Mouse (Mus musculus): Measurements from ENCODE around the gene Vps13c. TPM values are rescaled to one million over a fixed set of nuclear protein-coding genes. Genes with fewer than 3 reads are reported as not detected.

Gene Vps13c
- polyA plus RNA-seq, 1 experiment: 5.4 TPM

DNA sequence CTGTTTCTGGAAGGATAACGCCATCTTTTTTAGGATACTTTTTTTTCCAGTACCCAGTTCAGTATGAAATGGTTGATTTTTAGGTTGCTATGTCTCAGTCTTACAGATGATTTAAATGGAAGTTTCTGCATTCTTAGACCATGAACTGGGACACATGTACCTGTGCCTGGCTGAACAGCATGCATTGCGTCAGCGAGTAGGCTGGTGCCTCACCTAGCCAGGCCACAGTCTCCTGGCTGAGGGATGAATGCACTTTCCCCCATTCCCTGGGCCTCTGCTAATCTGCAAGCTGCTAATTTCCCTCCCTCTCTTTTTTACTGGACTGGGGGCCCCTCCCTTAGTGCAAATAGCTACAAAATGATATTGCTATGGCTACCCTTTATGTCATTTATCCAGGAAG is 9.7 kb downstream of the Vps13c start:
- no peak for TF ChIP-seq GATA1 (IDR thresholded peaks at IDR 0.05; ENCODE audit: low read length)

DNA sequence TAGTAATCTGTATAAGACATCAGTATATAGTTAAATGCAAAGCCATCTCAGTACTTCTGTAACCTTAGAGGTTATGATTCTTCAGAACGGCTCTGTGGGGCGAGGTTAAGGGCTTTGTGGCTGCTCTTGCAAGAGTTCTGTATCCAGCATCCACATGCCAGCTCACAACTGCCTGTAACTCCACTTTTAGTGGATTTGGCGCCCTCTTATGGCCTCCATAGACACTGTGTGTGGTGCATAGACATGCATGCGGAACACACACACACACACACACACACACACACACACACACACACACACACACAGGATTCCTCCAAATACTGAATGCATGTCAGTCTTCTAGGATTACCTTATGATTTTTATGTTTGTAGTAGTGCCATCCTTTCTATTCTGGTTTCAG is 11.0 kb downstream of the Vps13c start:
- no peak for TF ChIP-seq GATA1 (IDR thresholded peaks at IDR 0.05; ENCODE audit: low read length)

DNA sequence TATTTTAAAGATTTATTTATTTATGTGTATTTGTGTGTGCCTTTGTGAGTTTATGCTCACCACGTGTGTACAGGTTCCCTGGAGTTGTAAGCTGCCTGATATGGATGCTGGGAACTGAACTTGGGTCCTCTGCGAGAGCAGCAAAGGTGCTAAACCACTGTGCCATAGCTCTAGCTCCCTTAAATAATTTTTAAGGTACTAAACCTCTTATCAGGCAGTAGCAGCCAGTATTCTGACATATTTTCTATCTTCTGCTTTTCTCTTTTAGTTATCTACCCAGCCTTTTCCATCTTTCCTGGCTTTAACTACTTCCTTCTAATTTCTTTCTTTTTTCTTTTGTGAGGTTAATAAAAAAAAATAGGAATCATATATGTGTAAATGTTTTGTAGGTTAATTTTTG is 20.1 kb downstream of the Vps13c start:
- TF ChIP-seq GATA1 (IDR thresholded peaks at IDR 0.05; ENCODE audit: low read length): peak; percentile 36

DNA sequence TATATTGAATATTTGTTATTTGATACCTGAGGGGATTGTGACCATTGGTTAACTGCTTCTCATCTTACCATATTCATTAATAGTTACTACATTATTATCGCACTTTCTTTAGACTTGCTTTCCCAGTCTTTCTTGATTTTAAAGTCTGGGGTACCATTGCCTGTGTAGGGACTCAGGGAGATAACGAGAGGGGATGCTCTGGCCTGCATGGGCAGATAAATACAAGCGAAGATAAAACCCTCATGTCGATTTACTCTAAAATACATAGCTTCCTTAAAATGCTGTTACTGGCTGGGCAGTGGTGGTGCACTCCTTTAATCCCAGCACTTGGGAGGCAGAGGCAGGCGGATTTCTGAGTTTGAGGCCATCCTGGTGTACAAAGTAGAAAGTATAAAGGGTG is 23.1 kb downstream of the Vps13c start:
- TF ChIP-seq GATA1 (IDR thresholded peaks at IDR 0.05; ENCODE audit: low read length): peak; percentile 74

DNA sequence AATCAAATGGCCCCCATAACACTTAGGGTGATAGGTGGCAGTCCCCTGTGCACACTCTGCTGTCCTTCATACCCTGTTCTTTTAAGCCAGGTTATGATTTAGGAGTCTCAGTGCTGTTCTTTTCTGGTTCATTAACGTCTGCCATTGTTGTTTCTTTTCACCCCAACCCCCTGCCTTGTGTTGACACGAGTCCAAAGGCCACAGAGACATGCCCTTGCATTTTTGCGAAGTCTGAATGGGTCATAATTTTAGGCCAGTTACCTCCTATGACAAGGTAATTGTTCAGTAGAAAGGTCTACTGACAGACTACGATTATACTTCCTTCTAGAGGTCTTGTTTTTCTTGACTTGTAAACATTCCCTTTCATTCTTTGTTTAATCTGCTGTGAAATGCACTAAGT is 23.8 kb downstream of the Vps13c start:
- TF ChIP-seq GATA1 (IDR thresholded peaks at IDR 0.05; ENCODE audit: low read length): no peak

DNA sequence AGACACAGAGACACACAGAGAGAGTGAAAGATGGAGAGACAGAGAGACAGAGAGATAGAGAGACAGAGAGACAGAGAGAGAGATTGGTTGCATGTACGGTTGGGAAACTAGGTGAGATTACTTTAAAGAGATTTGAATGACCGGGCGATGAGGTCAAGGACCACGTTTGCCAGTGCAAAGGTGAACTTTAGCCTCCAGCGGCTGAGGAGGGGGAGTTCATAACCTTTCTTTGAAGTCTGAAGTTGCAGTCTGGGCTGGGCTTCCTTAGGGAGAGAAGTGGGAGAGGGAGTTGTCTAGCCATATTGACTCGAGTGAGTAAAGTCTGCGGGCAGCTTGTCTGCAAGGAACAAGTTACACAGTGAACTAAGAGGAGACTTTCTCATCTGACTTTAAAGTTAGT is 25.2 kb downstream of the Vps13c start:
- no peak for TF ChIP-seq GATA1 (IDR thresholded peaks at IDR 0.05; ENCODE audit: low read length)

DNA sequence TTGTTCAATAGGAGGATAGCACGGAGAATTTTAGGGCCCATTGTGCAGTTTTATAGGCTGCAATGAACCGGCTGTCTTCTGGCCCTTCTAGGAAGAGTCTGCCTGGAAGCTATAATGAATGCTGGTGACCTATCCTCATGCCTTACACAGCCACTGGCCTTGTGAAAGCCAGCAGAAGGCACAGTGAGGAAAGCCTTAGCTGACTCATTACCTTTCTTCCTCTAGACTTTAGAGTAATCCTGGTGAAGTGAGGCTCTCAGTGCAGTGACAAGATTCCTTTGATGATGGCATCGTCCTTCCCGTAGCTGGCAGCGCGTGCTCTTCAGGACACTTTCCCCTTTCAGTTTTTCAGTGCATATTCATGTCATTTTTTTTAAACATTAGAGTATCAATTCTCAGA is 27.2 kb downstream of the Vps13c start:
- TF ChIP-seq GATA1 (IDR thresholded peaks at IDR 0.05; ENCODE audit: low read length): no peak

DNA sequence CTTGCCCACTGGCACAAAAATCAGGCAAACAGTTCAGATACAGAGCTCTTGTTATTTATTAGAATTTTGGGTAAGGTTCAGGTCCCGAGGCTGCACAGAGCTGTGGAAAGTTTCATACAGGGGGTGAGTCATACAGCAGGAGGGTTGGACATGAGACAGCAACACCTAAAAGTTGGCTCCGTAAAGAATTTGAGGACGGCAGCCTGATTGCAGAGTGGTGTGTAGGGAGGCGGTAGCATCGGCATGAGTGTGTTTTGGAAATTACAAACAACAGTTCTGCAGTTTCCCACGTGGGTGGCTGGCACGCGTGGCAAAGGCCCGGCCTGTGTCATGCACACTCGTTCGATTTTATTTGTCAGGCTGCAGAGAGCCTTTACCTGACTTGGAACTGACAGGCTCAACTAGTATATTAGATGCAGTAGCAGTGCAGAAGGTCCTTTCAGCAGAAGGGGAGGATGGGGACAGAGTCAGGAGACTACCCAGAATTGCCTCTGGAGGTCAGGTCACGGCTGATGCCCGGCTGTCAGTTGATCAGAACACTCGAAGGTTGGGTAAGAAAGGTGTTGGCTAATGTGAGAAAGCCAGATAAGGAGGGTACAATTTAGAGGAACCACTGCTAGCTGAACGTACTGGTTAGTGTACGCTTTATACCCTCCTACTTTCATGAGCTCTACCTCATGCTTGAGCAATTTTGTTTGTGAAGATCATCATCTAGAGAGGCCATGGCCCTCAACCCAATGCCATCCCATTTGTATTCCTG is 29.7 kb downstream of the Vps13c start:
- TF ChIP-seq GATA1 (IDR thresholded peaks at IDR 0.05; ENCODE audit: low read length): no peak

DNA sequence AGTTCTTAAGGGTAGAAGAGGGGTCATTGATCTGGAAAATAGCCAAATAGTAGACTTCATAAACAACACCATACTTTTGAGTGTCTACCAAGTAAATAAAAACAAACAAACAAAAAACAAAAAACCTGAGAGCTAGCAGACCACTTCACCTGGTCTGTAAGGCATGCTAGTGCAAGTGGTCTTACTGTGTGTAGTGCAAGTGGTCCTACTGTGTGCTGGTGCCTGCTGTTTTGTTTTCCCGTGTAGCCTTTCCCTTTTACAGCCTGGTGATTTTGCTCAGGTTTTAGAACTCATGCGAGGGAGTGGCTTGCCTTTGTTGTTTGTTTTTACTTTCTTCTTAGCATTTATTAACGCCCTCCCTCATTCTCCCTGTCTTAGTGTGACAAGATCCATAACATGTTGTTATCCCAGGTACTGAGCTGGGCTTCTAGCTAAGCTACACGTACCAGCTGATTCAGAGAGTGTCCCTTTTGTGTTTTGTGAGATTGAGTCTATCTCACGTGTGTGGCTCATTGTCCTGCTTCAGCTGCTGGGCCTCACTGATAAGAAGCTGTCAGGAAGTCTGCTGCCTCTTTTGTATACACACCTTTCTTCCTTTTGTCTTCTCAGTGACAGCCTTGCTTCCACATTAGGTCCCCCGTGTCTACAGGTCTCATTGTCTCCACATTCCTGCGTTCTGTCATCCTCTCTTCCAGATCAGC is 34.5 kb downstream of the Vps13c start:
- TF ChIP-seq GATA1 (IDR thresholded peaks at IDR 0.05; ENCODE audit: low read length): peak; percentile 52

DNA sequence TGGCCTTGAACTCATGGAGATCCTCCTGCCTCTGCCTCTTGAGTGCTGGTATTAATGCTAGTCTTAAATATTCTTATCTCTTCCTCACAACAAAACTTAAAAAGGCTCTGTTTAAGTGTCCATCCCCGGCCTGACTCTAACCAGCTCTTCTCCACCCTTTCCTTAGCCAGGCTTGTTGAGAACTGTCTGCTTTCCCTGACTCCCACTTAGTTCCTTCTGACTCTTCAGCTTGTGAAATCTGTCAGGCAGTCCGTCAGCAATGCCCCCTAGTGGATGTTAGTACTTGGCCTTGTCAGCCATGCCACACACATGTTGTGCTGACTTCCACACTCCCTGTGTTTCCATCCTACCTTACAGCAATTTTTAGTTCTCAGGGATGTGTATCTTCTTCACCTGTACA is 35.1 kb downstream of the Vps13c start:
- no peak for TF ChIP-seq GATA1 (IDR thresholded peaks at IDR 0.05; ENCODE audit: low read length)

DNA sequence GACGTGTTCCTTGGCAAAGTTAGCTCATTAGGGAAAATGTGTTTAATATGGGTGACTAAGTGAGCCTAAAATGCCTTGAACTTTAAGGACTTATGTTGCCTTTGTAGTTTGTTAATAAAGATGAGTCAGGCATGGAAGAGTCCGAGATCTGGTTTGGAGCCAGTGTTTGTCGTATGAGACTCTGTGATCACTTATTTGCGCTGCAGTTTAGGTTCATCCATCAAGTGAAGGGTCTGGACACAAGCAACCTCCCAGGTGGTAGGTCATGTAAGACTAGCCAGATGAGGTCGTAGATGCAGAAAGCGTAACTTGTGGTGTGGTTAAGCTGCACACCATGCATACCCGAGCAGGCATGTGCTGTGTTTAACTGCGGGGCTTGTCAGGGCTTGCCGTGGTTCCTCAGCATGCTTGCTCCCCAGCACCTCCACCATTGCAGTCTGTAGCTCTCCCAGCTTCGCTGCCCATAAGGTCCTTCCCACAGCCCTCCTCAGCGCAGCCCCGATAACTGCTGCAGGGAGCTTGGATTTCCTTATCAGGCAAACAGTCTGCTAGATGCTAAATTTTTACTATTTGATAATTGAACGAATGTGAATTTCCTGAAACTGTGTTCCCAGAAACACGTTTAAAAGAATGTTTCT is 37.0 kb downstream of the Vps13c start:
- peak; percentile 92 for TF ChIP-seq GATA1 (IDR thresholded peaks at IDR 0.05; ENCODE audit: low read length)

DNA sequence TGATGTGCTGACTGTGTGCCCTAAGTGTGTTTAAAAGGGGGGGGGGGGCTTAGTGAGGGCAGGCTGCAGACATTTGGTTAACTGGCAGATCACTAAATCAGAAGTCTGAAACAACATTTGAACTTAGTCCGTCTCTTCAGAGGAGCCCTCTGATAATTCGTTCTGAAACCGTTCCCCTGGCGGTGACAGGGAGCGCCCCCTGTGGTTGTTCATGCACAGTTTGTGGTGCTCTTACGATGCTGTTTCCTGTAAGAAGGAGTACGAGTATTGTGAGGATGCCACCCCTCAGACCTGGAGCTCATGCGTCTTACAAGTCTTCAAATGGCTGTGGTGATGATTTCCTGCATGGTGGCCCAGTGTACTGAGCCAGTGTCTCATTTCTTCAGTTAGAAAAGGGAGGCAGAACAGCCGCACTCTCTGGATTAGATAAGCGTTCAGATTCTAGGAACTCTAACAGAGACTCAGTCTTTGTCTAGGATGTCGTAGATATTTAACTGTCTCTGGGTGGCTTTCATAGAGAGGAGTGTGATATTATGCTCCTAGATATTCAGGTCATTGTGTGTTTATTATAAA is 38.1 kb downstream of the Vps13c start:
- peak; percentile 28 for TF ChIP-seq GATA1 (IDR thresholded peaks at IDR 0.05; ENCODE audit: low read length)

DNA sequence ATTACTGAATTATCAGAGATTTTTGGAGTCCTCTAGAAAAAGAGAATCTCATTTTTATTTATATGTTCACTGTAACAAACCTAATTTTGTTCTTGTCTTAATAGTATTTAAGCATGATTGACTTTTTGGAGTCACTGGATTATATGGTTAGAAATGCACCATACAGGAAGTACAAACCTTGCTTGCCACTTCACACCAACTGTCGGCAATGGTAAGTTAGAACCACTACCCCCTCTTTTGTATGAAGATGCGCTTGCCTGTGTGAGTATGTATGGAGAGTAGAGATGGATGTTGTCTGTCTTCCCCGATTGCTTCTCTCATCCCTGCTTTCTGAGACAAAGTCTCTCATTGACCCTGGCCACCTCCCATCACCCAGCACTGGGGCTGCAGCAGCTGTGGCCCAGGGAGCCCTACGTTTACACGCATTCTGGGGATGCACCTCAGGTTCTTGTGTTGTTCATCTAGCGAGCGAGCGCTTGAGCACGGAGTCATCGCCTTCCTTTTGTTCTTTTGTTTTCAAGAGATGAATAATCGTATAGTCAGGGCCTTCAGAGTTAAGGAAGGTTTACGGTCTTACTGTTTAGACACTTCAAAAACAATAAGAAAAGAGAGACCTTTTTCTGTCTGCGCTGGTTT is 43.3 kb downstream of the Vps13c start:
- TF ChIP-seq GATA1 (IDR thresholded peaks at IDR 0.05; ENCODE audit: low read length): no peak

DNA sequence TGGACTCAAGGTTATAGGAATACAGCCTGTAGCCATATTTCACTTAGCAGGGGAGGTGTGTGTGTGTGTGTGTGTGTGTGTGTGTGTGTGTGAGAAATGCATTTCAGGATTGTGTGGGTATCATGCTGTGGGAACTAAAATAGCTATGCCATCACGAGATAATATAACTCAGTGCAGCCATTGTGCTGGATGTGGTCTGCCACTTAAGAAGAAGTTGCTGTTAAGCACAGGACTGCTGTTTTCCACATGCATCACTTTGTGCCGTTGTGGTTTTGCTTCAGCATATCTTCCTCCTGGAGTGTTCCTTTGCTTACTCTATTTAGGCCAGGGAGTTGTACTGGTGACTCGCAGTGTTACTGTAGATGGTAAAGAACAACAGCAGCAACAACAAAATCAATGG is 43.9 kb downstream of the Vps13c start:
- no peak for TF ChIP-seq GATA1 (IDR thresholded peaks at IDR 0.05; ENCODE audit: low read length)

DNA sequence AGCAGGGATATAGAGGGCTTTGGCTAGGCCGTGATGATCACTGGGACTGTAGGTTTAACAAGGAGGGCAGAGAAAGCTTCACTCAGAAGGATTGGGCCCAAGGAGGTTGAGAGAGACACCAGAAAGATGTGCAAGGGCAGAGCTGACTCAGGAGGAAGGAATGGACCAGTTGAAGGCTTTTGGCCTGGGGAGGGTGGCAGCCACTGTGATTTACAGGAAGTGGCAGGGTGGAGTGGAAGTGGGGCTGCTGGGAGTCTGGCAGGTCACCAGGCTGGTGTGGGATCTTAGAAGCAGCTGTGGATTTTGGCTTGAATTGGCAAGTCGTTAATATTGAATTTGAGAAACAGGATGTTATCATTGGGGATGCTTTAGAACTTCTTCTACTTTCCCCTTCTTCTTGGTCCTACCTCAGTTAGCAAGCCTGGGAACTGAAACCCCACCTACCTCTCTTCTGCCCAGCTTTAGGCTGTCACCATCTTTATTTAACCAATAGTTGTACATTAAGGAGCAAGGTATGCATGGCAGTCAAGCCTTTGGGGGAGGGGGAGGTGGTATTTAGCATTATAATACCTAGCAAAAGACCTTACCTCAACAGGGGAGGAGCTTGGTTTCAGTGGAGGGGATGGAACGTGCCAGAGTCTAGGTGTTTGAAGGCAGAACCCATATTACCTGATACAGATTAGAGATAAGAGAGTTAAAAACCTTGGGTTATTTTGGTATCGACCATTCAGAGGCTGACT is 47.0 kb downstream of the Vps13c start:
- no peak for TF ChIP-seq GATA1 (IDR thresholded peaks at IDR 0.05; ENCODE audit: low read length)

Measured in G1E-ER4 (cell line).